Mouse (Mus musculus): ENCODE measurements around the gene Lrfn1.

DNA sequence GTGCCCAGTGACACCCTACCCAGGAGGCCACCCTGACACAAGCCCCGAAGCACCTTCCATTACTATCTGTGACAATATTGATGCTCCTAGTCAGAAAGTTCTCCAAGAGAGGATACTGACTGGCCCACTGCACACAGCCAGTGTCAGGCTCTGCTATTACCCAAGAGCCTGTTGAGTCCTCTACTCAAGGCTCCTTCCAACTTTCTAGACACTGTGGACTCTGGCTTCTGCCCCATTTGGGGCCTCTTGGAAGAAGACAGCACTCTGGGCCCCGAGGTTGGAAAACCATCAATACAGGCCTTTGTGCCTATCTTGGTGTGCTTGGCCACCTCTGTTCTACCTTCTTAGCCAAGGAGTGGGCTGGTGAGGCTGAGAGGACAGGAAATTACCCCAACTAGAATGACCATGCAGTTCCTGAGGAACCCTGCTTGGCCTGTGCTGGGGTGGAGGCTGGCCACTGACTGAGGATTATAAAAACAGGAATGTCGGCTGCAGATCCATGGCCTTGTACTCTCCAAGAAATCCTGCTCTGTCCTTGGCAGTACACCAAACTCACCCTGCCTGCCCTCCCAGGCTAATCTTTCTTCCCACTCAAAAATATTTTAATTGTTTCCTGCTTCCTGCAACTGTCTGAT is 40.8 kb upstream of the Lrfn1 start:
- no peak for TF ChIP-seq CTCF (IDR thresholded peaks at IDR 0.05; ENCODE audit: low read depth, low read length)
- no peak for TF ChIP-seq GATA1 (IDR thresholded peaks at IDR 0.05; ENCODE audit: borderline replicate concordance, low read length)
- no peak for TF ChIP-seq TAL1 (conservative IDR thresholded peaks at IDR 0.05; ENCODE audit: low read depth, low read length)
